Mouse (Mus musculus): ENCODE measurements around the gene Akap11.

The Akap11 gene

DNA sequence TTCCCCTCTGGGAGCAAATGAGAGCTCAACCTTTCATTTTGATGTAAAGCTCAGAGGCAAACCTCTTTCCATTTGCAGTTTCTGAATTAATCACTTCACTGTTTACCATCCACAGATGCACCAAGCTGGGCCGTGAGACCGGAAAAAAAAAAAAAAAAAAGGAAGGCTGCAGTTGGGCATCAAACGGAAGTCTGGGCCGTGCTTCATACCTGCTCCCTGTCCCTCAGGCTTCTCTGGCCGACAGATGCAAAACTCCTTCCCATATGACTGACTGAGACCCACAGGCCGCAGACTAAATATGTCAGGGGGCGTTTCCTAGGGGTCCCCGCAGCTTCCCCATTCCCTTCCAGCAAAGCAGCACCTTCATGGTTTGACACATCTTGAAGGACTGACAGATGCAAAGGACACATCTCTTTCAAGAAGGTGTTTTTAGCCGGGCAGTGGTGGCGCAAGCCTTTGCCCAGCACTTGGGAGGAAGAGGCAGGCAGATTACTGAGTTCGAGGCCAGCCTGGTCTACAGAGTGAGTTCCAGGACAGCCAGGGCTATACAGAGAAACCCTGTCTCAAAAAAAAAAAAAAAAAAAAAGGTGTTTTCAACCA is 87.7 kb downstream of the Akap11 start:
- in situ Hi-C loops (cut with MboI, MseI), result loop anchor here (25.0 kb wide), 1 partner anchor 1088 kb away; no protein-coding TSS in a partner anchor

DNA sequence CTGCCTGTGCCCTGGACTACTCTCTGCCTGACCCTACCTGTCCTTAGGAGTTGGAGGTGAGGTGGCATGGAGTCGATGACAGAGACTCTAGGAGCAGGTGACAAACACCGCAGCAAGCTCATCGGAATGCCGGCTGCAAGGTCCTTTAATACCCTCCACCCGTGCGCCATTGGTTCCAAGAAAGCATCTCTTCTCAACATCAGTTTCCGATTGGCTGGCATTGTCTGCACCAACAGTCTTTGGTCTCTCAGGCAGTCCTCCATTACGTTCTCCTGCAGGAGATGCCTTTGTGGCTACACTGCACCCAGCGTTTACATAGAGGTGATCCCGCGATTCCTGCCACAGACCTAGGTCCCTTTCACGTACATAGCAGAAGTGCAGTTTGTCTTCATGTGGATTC is 88.6 kb downstream of the Akap11 start:
- in situ Hi-C loops (cut with MboI, MseI), result loop anchor here (25.0 kb wide), 1 partner anchor 1089 kb away; no protein-coding TSS in a partner anchor

DNA sequence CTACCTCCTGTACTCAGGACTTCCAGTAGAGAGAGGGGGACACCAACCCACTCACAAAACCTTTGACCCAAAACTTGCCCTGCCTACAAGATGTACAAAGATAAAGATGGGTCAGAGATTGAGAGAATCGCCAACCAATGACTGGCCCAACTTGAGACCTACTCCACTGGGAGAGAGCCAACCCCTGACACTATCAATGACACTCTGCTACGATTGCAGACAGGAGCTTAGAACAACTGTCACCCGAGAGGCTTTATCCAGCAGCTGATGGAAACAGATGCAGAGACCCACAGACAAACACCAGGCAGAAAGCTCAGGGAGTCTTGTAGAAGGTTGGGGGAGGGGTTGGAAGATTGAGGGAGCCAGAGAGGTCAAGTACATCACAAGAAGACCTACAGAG is 89.1 kb downstream of the Akap11 start:
- in situ Hi-C loops (cut with MboI, MseI), result loop anchor here (25.0 kb wide), 1 partner anchor 1090 kb away; no protein-coding TSS in a partner anchor

Measured in T-helper 1 cell (primary cell).